Mouse (Mus musculus) erythroblast, embryonic 14.5 days (primary cell): ENCODE data around the gene Map4k5. TPM values are rescaled to one million over a fixed set of nuclear protein-coding genes. Genes with fewer than 3 reads are reported as not detected.

ENCODE experiments used
- H3K27me3 ChIP-seq: 2 replicates; pipeline ENCODE4 v1.6.1; 2012; ENCODE audit warnings: inconsistent platforms; ENCODE audit not compliant: control insufficient read depth
- H3K36me3 ChIP-seq: 2 replicates; pipeline ENCODE4 v1.6.1; 2012; ENCODE audit warnings: mild to moderate bottlenecking, inconsistent platforms; ENCODE audit not compliant: control insufficient read depth
- H3K4me1 ChIP-seq: 2 replicates; pipeline ENCODE4 v1.6.1; 2012; ENCODE audit warnings: inconsistent platforms; ENCODE audit not compliant: control insufficient read depth
- H3K4me3 ChIP-seq: replicated peaks from 2 replicates; pipeline ENCODE3; 2012; ENCODE audit warnings: moderate library complexity, mild to moderate bottlenecking, inconsistent platforms
- H3K9me3 ChIP-seq: 2 replicates; pipeline ENCODE4 v1.6.1; 2012; ENCODE audit warnings: low read length, inconsistent platforms, mixed read lengths; ENCODE audit not compliant: control insufficient read depth
- GATA1 ChIP-seq: IDR thresholded peaks from 2 replicates; pipeline ENCODE4 v1.6.1; 2012; ENCODE audit warnings: low read length, inconsistent platforms, mixed read lengths
- TAL1 ChIP-seq: IDR thresholded peaks from 3 replicates; pipeline ENCODE4 v1.6.1; 2012; ENCODE audit warnings: low read length, inconsistent platforms, mixed read lengths
- polyA plus RNA-seq: library from polyadenylated mRNA; stranded (reverse); fragments of >175 nt; gene quantifications from 2 replicates; pipeline ENCODE4 v1.2.3, GENCODE M21; 2012

Gene Map4k5
- polyA plus RNA-seq, 1 experiment, result 2.0 TPM

DNA sequence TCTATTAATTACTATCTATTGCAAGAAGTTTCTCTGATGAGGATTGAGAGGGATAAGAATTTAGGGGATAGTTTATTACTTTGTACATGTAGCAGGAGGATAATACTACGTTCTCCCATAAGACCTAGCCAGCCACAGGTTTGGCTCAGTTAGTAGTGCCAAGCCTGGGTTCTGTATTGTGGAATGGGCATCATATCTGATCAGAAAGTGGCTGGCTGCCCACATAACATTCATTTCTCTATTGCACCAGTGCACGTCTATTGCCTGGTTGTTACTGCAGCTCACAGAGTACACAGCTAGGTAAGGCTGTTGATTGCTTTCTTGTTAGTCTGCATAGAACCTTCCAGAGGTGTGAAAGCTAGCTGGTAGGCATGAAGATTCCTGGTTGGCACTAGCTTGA, 24.9 kb upstream of the Map4k5 start:
- Histone ChIP-seq H3K36me3 (no peaks in the 10 kb centered on the region), H3K9me3 (no peaks in the 10 kb centered on the region), H3K27me3 (no peaks in the 10 kb centered on the region), H3K4me1 (peaks cover 7% of the 10 kb centered on the region), H3K4me3 (no peak overlapping the region)
- no peak for TF ChIP-seq TAL1
- 0 out of 2 replicates have a peak, but pooled peaks have one; percentile 13 for TF ChIP-seq GATA1

DNA sequence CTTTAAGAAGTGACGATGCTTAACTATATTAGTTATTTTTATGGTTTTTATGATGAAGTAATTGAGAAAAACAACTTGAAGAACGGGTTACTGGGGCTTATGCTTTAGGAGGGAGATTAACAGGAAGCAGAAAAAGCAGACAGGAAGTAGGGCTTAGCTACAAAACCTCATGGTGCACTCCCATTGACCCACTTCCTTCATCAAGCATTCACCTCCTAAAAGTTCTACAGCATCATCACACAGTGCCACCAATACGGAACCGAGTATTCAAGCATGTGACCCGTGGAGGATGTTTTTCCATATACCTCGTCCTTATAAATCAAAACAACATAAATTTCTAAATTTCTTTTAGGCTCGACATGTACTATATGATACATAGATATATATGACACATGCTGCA, 19.7 kb upstream of the Map4k5 start:
- Histone ChIP-seq H3K27me3 (peaks cover 17% of the 10 kb centered on the region), H3K4me1 (peaks cover 16% of the 10 kb centered on the region), H3K4me3 (no peak overlapping the region), H3K36me3 (no peaks in the 10 kb centered on the region), H3K9me3 (no peaks in the 10 kb centered on the region)
- no peak for TF ChIP-seq TAL1
- no peak for TF ChIP-seq GATA1

DNA sequence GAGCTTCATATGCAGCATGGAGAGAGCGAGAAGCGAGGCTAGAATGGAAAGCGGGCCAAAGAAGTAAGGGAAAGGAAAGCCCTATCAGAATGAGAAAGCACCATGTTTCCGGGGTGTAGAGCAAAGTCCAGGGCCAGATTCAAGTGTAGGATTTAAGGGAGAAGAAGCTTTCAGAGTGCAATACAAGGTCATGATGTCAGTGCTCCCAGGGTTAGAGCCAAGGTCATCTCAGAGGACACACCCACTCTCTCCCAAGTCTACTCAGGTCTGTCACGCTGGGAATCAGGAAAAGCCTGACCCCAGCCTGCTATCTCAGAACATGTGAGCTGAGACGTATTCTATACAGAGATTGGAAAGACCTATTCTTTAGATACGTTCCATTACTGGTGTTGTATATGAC, 18.9 kb upstream of the Map4k5 start:
- no peaks in the 10 kb centered on the region for H3K9me3 ChIP-seq
- no peaks in the 10 kb centered on the region for H3K36me3 ChIP-seq
- TF ChIP-seq TAL1, result no peak
- TF ChIP-seq GATA1, result no peak
- H3K4me1 ChIP-seq, result peaks cover 16% of the 10 kb centered on the region
- peaks cover 24% of the 10 kb centered on the region for H3K27me3 ChIP-seq
- H3K4me3 ChIP-seq, result no peak overlapping the region

DNA sequence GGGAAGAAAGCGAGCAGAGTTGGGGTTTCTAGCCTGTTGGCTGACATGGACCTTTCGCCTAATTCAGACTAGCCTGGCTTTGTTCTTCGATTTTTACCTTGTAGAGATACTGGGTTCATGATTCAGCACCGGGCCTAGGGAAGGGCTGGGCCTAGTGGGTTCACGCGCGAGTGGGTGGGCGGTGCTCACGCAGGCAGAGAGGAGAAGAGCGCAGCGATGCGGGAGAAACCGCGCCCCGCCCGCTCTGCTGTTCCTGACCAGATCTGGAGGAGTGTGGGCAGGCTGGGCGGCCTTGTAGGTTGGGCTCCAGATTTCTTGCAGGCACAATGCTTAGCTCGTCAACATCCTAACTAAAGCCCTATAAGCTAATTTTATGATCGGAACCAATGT, 15.5 kb upstream of the Map4k5 start:
- H3K4me3 ChIP-seq, result no peak overlapping the region

DNA sequence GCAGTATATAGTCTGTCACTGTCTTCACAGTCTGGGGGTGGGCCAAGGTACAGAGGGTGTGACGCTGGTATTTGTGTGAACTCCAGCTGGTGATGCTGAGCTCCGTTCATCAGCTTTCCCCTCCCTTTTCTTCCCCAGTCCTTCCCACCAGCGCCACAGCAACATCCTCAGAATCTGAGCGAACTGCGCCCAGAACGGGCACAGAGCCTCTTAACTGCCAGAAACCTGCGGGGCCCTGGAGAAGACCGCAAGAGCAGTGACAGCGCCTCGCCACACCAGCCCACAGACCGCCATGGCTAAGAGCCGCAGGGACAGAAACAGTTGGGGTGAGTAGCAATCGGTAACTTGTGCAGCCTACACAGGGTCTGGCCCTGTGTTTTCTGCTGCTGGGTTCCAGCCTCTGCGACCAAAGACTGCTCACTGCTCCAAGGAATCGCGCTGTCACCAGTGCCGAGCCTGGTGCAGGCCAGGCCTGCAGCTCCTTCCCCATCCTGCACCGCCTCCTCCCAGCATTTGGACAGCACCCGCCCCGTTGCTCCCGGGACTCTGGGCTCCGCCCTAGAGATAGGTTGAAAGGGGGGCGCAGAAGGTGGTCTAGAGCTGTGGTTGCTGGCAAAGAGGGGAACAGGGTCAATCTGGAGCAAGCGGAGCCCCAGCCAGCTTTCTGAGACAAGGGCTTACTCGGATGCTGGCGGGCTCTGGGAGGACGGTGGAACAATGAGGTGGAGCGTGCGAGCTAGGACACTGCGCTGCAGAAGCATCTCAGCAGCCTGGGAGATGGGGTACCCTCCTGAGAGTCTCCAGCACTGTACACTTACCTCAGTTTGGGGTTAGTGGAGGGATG, 14.9 kb upstream of the Map4k5 start:
- Histone ChIP-seq H3K9me3 (no peaks in the 10 kb centered on the region), H3K4me3 (peak overlapping the region; percentile 35), H3K27me3 (peaks cover 37% of the 10 kb centered on the region), H3K4me1 (peaks cover 12% of the 10 kb centered on the region), H3K36me3 (no peaks in the 10 kb centered on the region)
- TF ChIP-seq TAL1, result no peak
- no peak for TF ChIP-seq GATA1

More for the DNA sequence above, 15.5 kb upstream of the Map4k5 start:
- TF ChIP-seq GATA1 (no peak), TAL1 (no peak)
- Histone ChIP-seq H3K4me1 (peaks cover 12% of the 10 kb centered on the region), H3K9me3 (no peaks in the 10 kb centered on the region), H3K36me3 (no peaks in the 10 kb centered on the region), H3K27me3 (peaks cover 37% of the 10 kb centered on the region)

DNA sequence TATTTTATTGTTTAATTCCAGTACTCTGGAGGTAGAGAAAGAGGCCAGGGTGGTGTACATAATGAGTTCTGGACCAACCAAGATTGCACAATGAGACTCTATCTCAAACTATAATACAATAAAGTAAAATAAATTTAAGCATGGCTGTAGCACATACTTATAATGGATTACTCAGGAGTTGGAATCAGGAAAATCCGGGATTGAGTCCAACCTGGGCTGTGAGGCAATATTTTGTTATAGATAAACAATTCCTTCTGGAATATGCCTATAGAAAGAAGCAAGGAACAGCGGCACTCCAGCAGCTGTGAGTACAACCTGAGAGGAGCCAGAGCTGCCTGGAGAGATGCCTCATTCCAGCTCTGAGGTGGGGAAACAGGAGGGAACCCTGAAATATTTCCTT, 12.0 kb upstream of the Map4k5 start:
- peaks cover 37% of the 10 kb centered on the region for H3K27me3 ChIP-seq
- H3K36me3 ChIP-seq, result no peaks in the 10 kb centered on the region
- no peak overlapping the region for H3K4me3 ChIP-seq
- TF ChIP-seq GATA1 (no peak), TAL1 (no peak)
- peaks cover 12% of the 10 kb centered on the region for H3K4me1 ChIP-seq
- no peaks in the 10 kb centered on the region for H3K9me3 ChIP-seq

DNA sequence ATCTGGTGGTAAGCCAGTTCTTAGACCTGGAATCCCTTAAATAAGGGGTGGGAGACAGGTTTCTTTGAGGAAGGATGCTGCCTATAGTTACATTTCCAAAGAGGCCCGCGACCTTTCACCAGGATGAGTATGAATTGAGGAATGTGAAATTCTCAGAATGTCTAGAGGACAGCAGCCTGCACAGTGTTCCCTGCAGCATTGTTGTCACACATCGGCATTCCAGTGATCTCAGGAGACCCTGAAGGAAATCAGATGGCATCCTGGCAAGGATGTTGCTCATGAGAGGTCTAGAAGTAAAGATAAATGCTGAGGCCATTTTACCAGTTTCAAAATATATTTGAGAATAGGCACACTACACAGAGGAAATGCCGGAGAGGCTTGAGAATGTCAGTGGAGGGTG, 5.1 kb upstream of the Map4k5 start:
- TF ChIP-seq TAL1 (no peak), GATA1 (no peak)
- peaks cover 2% of the 10 kb centered on the region; the same call in 1 of the 2 replicates for H3K9me3 ChIP-seq
- H3K27me3 ChIP-seq, result no peaks in the 10 kb centered on the region
- H3K4me1 ChIP-seq, result peaks cover 10% of the 10 kb centered on the region
- H3K4me3 ChIP-seq, result no peak overlapping the region
- no peaks in the 10 kb centered on the region for H3K36me3 ChIP-seq

DNA sequence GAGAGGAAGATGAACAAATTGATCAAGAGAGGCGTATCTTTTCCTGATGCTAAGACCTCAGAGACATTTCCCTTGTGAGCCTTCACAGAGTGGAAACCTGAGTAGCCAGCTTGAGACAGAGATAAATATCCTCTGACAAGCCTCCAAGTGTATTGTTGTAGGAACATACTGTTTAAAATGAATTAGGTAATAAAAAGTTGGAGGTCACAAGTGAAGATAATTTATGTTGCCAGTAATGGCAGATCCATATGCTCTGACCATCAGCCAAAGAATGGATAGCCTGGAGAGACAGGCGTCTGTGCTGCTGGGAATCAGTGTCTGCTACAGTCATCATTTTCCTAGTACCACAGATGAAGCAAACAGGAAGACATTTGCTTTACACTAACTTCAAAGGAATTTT, 2.0 kb upstream of the Map4k5 start:
- Histone ChIP-seq H3K36me3 (peaks cover 17% of the 10 kb centered on the region), H3K4me3 (no peak overlapping the region), H3K27me3 (no peaks in the 10 kb centered on the region), H3K9me3 (peaks cover 2% of the 10 kb centered on the region; the same call in 1 of the 2 replicates), H3K4me1 (peaks cover 24% of the 10 kb centered on the region)
- TF ChIP-seq GATA1 (no peak), TAL1 (no peak)

DNA sequence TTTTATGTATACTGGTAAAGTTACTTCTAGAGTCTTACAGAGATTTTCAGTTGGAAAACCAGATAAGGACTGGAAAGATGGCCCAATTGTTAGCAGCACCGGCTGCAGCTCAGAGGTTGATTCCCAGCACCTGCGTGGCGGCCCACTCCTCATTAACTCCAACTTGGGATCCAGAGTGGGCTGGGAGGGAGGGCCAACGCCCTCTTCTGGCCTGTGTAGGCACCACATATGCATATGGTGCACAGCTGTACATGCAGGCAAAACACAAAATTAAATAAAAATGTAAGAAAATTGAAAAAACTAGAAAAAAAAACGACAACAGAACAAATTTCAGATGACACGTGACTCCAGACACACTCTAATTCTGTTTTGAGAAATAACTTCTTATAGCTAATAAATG, 927 bp upstream of the Map4k5 start:
- Histone ChIP-seq H3K27me3 (no peaks in the 10 kb centered on the region), H3K4me3 (peak overlapping the region; percentile 99), H3K9me3 (no peaks in the 10 kb centered on the region), H3K36me3 (peaks cover 26% of the 10 kb centered on the region), H3K4me1 (peaks cover 33% of the 10 kb centered on the region)
- TF ChIP-seq GATA1 (no peak), TAL1 (no peak)
